Mouse (Mus musculus) left cerebral cortex, adult 11 months (tissue): ENCODE measurements around the gene Taf9.

Experiments used
- DNase-seq: peaks from one replicate; pipeline ENCODE4 v3.0.0; 2022; ENCODE audit warnings: low spot score

Taf9 gene

GRCm38 (mm10) chr13:100669291-100670022 lies 18.1 kb downstream of the Taf9 start, which contains the start of gene Ccdc125:
Gene Ccdc125, plus strand, starts transcription at chr13:100669717.
- DNase-seq, result no peak

GRCm38 (mm10) chr13:100670181-100670741 lies 18.9 kb downstream of the Taf9 start:
- no peak for DNase-seq

- DNase-seq, result no peak
Measured at GRCm38 (mm10) chr13:100675936-100676635, 24.7 kb downstream of the Taf9 start.

GRCm38 (mm10) chr13:100681615-100682014 lies 30.2 kb downstream of the Taf9 start:
- no peak for DNase-seq

- DNase-seq, result no peak
Measured at GRCm38 (mm10) chr13:100682837-100683236, 31.5 kb downstream of the Taf9 start.

GRCm38 (mm10) chr13:100684355-100684754 lies 33.0 kb downstream of the Taf9 start:
- no peak for DNase-seq

- no peak for DNase-seq
Measured at GRCm38 (mm10) chr13:100687513-100687912, 36.1 kb downstream of the Taf9 start.

- DNase-seq, result no peak
Measured at GRCm38 (mm10) chr13:100697541-100697940, 46.2 kb downstream of the Taf9 start.

GRCm38 (mm10) chr13:100698866-100699265 lies 47.5 kb downstream of the Taf9 start:
- no peak for DNase-seq

- DNase-seq, result no peak
Measured at GRCm38 (mm10) chr13:100703468-100703867, 52.1 kb downstream of the Taf9 start.
